Mouse (Mus musculus) forebrain, embryonic 12.5 days (tissue): ENCODE results near the gene Gm49387. TPM values are rescaled to one million over a fixed set of nuclear protein-coding genes. Genes with fewer than 3 reads are reported as not detected.

Source experiments
- ATAC-seq: fragments of 200-750 bp; cut with Nextera tagmentation; 2 replicates; pipeline ENCODE4 v1.8.0; 2017; ENCODE audit warnings: moderate TSS enrichment; ENCODE audit not compliant: low FRiP score
- H3K27ac ChIP-seq: fragments of 300-500 bp; sonication (generic); 2 replicates; pipeline ENCODE4 v1.5.1; 2016; ENCODE audit warnings: mild to moderate bottlenecking
- H3K27me3 ChIP-seq: fragments of 300-500 bp; sonication (generic); 2 replicates; pipeline ENCODE4 v1.6.1; 2016; ENCODE audit warnings: mild to moderate bottlenecking
- H3K36me3 ChIP-seq: fragments of 300-500 bp; sonication (generic); replicated peaks from 2 replicates; pipeline ENCODE4 v1.6.1; 2016; ENCODE audit warnings: mild to moderate bottlenecking
- H3K4me1 ChIP-seq: fragments of 300-500 bp; sonication (generic); 2 replicates; pipeline ENCODE4 v1.6.1; 2016
- H3K4me2 ChIP-seq: fragments of 300-500 bp; sonication (generic); 2 replicates; pipeline ENCODE4 v1.6.1; 2016; ENCODE audit warnings: mild to moderate bottlenecking, moderate library complexity
- H3K4me3 ChIP-seq: fragments of 300-500 bp; sonication (generic); replicated peaks from 2 replicates; pipeline ENCODE4 v1.5.1; 2016; ENCODE audit warnings: mild to moderate bottlenecking
- H3K9ac ChIP-seq: fragments of 300-500 bp; sonication (generic); 2 replicates; pipeline ENCODE4 v1.6.1; 2016; ENCODE audit warnings: mild to moderate bottlenecking
- H3K9me3 ChIP-seq: fragments of 300-500 bp; sonication (generic); 2 replicates; pipeline ENCODE4 v1.6.1; 2016
- WGBS: fragments of 180-500 bp; shearing (Covaris S2); methylation state at CpG from one replicate; pipeline ENCODE4 v1.1.7; 2016; 5-methylcytosine and 5-hydroxymethylcytosine counted together
- polyA plus RNA-seq: library from polyadenylated mRNA; unstranded; fragments of >200 nt; fragmentation: Nextera tagmentation; extraction: Ambion mirVana; gene quantifications from 2 replicates; pipeline ENCODE4 v1.2.1, GENCODE M21; 2016

The Gm49387 gene
- polyA plus RNA-seq, 1 experiment from 2014 or later, result 1.1 TPM

DNA sequence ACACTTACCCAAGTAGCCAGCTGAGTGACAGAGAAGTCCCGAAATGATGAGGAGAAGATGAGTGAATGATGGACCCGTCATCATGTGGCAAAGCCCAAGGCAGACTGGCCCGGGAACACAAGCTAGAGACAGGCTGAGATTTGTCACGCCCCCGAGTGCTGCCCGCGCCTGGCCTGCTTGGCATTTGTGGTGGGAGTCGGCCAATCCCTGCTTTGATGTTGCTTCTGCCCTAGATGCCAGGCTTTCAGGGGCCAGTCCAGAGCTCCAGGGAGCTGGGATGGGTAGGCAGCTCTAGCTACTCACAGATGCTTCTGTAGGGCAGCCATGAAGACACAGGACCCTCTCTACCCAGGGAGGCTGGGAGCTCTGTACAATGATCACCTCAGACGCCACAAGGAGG is 82.9 kb downstream of the Gm49387 start:
- Histone ChIP-seq H3K4me1 (no peaks in the 10 kb centered on the region), H3K4me3 (no peak overlapping the region), H3K4me2 (no peak overlapping the region), H3K27ac (no peak overlapping the region), H3K36me3 (no peaks in the 10 kb centered on the region), H3K27me3 (no peaks in the 10 kb centered on the region), H3K9me3 (no peaks in the 10 kb centered on the region), H3K9ac (no peak overlapping the region)
- WGBS, result 86% methylated on average over 9 of the region's 9 CpGs
- no peak for ATAC-seq

DNA sequence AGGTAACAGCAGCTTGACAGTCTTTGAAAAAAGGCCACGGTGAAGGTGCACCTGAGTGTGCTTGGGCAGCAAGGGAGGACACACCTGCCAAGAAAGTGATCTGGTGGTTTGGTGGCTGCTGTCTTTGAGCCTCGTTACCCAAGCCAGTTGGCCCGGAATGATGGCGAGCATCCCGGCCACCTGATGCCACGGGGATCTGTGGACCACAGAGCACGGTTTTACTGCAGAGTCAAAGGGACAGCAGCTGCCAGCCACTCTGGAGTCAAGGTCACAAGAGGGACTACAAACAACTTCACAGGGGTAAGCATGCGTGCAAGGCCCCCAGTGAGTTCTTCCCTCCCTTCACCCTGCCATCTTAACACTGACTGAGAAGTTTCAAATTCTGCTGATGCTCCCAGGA is 83.4 kb downstream of the Gm49387 start:
- 83% methylated on average over 8 of the region's 8 CpGs for WGBS
- no peaks in the 10 kb centered on the region for H3K4me1 ChIP-seq

DNA sequence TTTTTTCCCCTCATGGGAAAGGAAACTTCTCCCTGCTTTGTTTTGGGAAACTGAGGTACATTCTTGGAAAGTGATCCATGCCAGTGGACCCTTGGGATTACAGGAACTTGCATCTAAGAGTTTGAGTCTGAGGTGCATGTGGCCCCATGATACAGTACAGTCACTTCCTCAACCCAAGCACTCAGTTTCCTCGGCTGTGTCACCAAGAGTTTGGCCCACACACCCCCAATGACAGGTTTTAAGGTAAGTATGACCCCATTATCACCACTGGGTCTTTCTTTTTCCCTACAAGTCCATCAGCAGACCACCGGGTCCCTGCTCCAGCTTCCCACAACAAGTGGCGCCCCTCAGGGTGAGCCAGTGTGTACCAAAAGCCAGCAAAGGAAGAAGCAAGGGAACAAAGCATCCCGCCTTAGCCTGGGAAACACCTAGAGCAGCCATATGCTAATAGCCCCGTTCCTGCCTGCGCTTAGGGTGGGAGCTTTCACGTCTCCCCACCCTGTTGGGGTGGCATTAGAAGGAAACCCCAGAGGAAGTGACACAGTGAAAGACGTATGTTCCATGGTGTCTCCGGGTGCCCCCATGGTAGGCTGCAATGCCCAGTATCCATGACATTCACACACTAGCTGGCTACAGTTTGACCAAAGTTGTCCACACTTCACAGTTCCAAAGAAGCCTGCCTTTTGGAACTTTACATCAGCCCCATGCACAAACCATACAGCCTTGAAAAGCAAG is 84.0 kb downstream of the Gm49387 start:
- Histone ChIP-seq H3K9ac (no peak overlapping the region), H3K27ac (no peak overlapping the region), H3K9me3 (no peaks in the 10 kb centered on the region), H3K27me3 (no peaks in the 10 kb centered on the region), H3K36me3 (no peaks in the 10 kb centered on the region), H3K4me2 (no peak overlapping the region), H3K4me3 (no peak overlapping the region), H3K4me1 (no peaks in the 10 kb centered on the region)
- ATAC-seq, result no peak
- 84% methylated on average over 9 of the region's 9 CpGs for WGBS

More for the DNA sequence above, 83.4 kb downstream of the Gm49387 start:
- Histone ChIP-seq H3K27ac (no peak overlapping the region), H3K4me3 (no peak overlapping the region), H3K4me2 (no peak overlapping the region), H3K9ac (no peak overlapping the region), H3K36me3 (no peaks in the 10 kb centered on the region), H3K27me3 (no peaks in the 10 kb centered on the region), H3K9me3 (no peaks in the 10 kb centered on the region)
- no peak for ATAC-seq

DNA sequence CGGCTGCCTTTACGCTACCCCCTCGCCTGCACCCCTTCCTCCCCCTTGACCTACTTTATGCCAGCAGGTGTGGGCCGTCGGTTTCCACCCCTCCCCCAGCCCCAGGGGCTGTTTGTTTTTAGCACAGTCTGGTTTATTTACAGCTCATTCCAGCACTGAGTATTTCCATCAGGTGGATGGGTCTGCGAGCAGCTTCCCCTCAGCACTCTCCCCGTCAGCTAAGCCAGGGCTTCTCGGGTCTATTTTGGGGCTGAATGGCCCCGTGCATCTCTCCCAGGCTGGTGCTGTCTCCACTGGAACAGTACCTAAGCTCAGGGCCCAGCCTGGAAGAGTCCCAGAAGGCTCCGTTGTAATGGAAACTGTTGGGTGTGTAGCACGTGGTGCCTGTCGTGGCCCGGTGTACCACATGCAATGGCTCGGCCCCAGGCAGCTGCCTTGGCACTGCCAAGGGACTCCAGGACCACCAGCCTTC is 84.7 kb downstream of the Gm49387 start:
- Histone ChIP-seq H3K27me3 (no peaks in the 10 kb centered on the region), H3K36me3 (no peaks in the 10 kb centered on the region), H3K27ac (no peak overlapping the region), H3K4me1 (no peaks in the 10 kb centered on the region), H3K9ac (no peak overlapping the region), H3K4me2 (no peak overlapping the region), H3K9me3 (no peaks in the 10 kb centered on the region), H3K4me3 (no peak overlapping the region)
- 83% methylated on average over 14 of the region's 14 CpGs for WGBS
- ATAC-seq, result no peak

- Histone ChIP-seq H3K27me3 (no peaks in the 10 kb centered on the region), H3K36me3 (no peaks in the 10 kb centered on the region), H3K9me3 (no peaks in the 10 kb centered on the region), H3K4me1 (no peaks in the 10 kb centered on the region), H3K4me2 (no peak overlapping the region), H3K9ac (no peak overlapping the region), H3K4me3 (no peak overlapping the region), H3K27ac (no peak overlapping the region)
- WGBS, result 86% methylated on average over 7 of the region's 7 CpGs
- no peak for ATAC-seq
Measured at GRCm38 (mm10) chr14:31555021-31555420, 85.7 kb downstream of the Gm49387 start.

DNA sequence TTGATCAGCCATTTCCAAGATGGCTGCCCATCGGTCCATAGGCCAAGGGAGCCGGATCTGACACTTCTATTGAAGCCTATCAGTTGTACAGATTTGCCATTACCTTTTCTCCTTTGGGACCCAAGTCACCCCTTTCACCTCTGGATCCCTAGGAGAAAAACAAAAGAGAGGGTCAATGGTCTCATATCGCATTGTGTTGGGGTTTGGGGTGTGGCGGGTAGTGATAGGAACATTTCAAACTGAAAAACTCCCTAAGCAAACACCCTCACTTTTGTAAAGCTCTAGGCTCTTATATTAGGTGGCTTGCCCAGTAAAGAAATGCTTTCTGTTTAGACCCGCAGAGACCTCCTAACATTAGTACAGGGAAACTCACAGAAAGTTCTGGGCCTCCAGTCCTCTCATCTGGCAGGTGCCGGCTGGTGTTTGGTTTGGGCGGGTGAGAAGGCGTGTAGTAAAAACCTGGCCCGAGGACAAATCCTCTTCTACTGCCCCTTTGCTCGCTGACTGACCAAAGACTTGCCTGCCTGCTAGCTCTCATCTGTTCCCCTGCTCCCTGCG is 96.7 kb downstream of the Gm49387 start:
- Histone ChIP-seq H3K27me3 (no peaks in the 10 kb centered on the region), H3K27ac (no peak overlapping the region), H3K4me1 (no peaks in the 10 kb centered on the region), H3K4me3 (no peak overlapping the region), H3K9me3 (no peaks in the 10 kb centered on the region), H3K9ac (no peak overlapping the region), H3K4me2 (no peak overlapping the region), H3K36me3 (no peaks in the 10 kb centered on the region)
- WGBS, result 86% methylated on average over 11 of the region's 11 CpGs
- ATAC-seq, result no peak

- Histone ChIP-seq H3K27ac (no peak overlapping the region), H3K4me3 (no peak overlapping the region), H3K36me3 (no peaks in the 10 kb centered on the region), H3K4me2 (no peak overlapping the region), H3K4me1 (no peaks in the 10 kb centered on the region), H3K27me3 (no peaks in the 10 kb centered on the region), H3K9ac (no peak overlapping the region), H3K9me3 (no peaks in the 10 kb centered on the region)
- 81% methylated on average over 6 of the region's 6 CpGs for WGBS
- ATAC-seq, result no peak
Measured at GRCm38 (mm10) chr14:31537298-31537697, 103.4 kb downstream of the Gm49387 start.

- Histone ChIP-seq H3K9me3 (no peaks in the 10 kb centered on the region), H3K27me3 (no peaks in the 10 kb centered on the region), H3K9ac (no peak overlapping the region), H3K4me1 (no peaks in the 10 kb centered on the region), H3K4me2 (no peak overlapping the region), H3K4me3 (no peak overlapping the region), H3K36me3 (no peaks in the 10 kb centered on the region), H3K27ac (no peak overlapping the region)
- no peak for ATAC-seq
- 62% methylated on average over 3 of the region's 3 CpGs for WGBS
Measured at GRCm38 (mm10) chr14:31532656-31533055, 108.0 kb downstream of the Gm49387 start.

DNA sequence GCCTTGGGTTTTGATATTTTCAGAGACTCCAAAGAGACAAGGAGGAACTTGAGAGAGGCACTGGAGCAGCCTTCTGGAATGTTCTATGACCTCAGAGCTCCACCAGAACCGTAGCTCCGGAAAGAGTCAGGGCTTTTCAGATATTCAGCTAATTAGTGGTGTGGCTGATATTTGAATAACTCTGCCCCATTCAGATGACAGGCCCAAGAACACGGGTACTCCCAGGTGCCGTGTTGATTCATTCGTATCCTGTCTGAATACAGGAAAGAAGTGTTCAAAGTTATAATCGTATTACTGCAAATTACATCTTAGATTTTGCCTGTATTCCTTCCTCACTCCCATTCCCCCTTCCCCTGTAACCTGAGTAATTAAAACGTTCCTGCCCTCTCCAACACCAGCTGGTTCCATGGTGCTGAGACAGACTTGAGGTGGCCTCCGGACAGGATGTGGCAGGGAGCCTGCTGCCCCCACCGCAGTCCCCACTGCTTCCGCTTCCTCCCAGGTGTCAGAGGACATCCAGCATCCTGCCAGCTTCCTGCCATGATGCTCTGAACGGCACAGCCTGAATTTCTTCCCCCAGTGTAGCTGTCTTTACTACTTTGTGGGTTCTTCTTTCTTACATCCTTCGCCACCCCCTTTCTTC is 109.1 kb downstream of the Gm49387 start:
- WGBS, result 70% methylated on average over 12 of the region's 12 CpGs
- Histone ChIP-seq H3K4me2 (no peak overlapping the region), H3K27ac (no peak overlapping the region), H3K4me3 (no peak overlapping the region), H3K9me3 (no peaks in the 10 kb centered on the region), H3K27me3 (no peaks in the 10 kb centered on the region), H3K9ac (no peak overlapping the region), H3K36me3 (no peaks in the 10 kb centered on the region), H3K4me1 (no peaks in the 10 kb centered on the region)
- no peak for ATAC-seq

- Histone ChIP-seq H3K36me3 (no peaks in the 10 kb centered on the region), H3K27ac (no peak overlapping the region), H3K9ac (no peak overlapping the region), H3K4me3 (no peak overlapping the region), H3K4me1 (no peaks in the 10 kb centered on the region), H3K4me2 (no peak overlapping the region), H3K27me3 (no peaks in the 10 kb centered on the region), H3K9me3 (no peaks in the 10 kb centered on the region)
- WGBS, result 89% methylated on average over 4 of the region's 4 CpGs
- ATAC-seq, result no peak
Measured at GRCm38 (mm10) chr14:31530847-31531246, 109.8 kb downstream of the Gm49387 start.

DNA sequence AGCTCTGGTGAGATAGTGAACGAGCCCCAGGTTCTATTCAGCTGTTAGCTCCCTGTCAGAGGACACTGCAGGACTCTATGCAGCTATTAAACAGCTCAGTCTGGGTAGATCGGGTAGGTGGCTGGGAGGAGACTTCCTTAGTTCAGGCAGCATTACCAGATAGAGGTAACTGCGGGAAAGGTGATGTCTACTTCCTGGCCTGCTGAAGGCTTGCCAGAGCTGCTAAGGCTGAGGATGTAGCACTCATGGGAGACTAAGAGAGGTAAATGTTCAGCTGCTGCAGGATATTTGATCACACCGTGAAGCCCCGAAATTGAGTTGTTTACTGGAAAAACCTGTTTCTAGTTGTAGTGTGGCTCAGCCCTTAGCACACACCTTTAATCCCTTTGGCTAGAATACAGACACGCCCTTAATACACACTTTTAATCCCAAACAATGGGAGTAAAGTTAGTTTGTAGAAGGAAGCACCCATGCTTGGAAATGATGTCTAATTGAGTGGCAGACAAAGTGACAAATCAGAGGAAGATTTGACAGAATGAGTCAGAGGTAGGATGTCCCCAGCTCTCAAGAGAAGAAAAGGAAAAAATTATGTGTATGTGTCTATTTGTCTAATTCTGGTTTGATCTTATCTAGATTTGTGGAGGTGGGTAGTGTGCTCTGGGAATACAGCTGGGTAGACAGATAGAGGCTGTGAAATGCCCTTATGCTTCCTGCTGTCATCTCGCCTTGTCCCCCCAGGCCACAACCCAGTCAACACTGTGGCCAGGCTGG is 115.5 kb downstream of the Gm49387 start:
- WGBS, result 85% methylated on average over 7 of the region's 7 CpGs

GRCm38 (mm10) chr14:31521318-31521717 is 119.4 kb downstream of the Gm49387 start:
- H3K4me1 ChIP-seq, result no peaks in the 10 kb centered on the region
- H3K9me3 ChIP-seq, result no peaks in the 10 kb centered on the region
- no peaks in the 10 kb centered on the region for H3K27me3 ChIP-seq
- no peaks in the 10 kb centered on the region for H3K36me3 ChIP-seq
- no peak overlapping the region for H3K9ac ChIP-seq
- 90% methylated on average over 2 of the region's 2 CpGs for WGBS
- no peak overlapping the region for H3K4me2 ChIP-seq
- no peak for ATAC-seq
- H3K4me3 ChIP-seq, result no peak overlapping the region
- H3K27ac ChIP-seq, result no peak overlapping the region

More for the DNA sequence above, 115.5 kb downstream of the Gm49387 start:
- Histone ChIP-seq H3K27ac (no peak overlapping the region), H3K27me3 (no peaks in the 10 kb centered on the region), H3K9me3 (no peaks in the 10 kb centered on the region), H3K9ac (no peak overlapping the region), H3K4me1 (no peaks in the 10 kb centered on the region), H3K4me3 (no peak overlapping the region), H3K4me2 (no peak overlapping the region), H3K36me3 (no peaks in the 10 kb centered on the region)
- no peak for ATAC-seq
